Mouse (Mus musculus): ENCODE measurements around the gene Pik3r2.
"Not testable (repeated sequence)": the region's sequence is repeated elsewhere in the genome, so short reads cannot be mapped to it uniquely, and the experiment has no call there.

Pik3r2 gene

GRCm38 (mm10) chr8:70776496-70777444, at the start of gene Pik3r2:
Gene Pik3r2 (minus strand): TSS chr8:70776713.
- DNase-seq (ENCODE audit: low read depth, low spot score) = peak; percentile 96

GRCm38 (mm10) chr8:70825816-70826215, 49.3 kb upstream of the Pik3r2 start:
- no peak for DNase-seq (ENCODE audit: low read depth, low spot score)

- no peak for DNase-seq (ENCODE audit: low read depth, low spot score)
Observed at GRCm38 (mm10) chr8:70823802-70824201, 47.3 kb upstream of the Pik3r2 start.

- DNase-seq (ENCODE audit: low read depth, low spot score) = not testable (repeated sequence)
Observed at GRCm38 (mm10) chr8:70822594-70822993, 46.1 kb upstream of the Pik3r2 start.

GRCm38 (mm10) chr8:70821992-70822391, 45.5 kb upstream of the Pik3r2 start:
- DNase-seq (ENCODE audit: low read depth, low spot score) = peak; percentile 39

GRCm38 (mm10) chr8:70821399-70821962, 45.0 kb upstream of the Pik3r2 start:
- peak; percentile 87 for DNase-seq (ENCODE audit: low read depth, low spot score)

GRCm38 (mm10) chr8:70820101-70820935, 43.8 kb upstream of the Pik3r2 start:
- DNase-seq (ENCODE audit: low read depth, low spot score) = peak; percentile 100

- DNase-seq (ENCODE audit: low read depth, low spot score) = peak; percentile 67
Observed at GRCm38 (mm10) chr8:70816679-70817078, 40.2 kb upstream of the Pik3r2 start.

GRCm38 (mm10) chr8:70812885-70813284, 36.4 kb upstream of the Pik3r2 start:
- no peak for DNase-seq (ENCODE audit: low read depth, low spot score)

- no peak for DNase-seq (ENCODE audit: low read depth, low spot score)
Observed at GRCm38 (mm10) chr8:70812055-70812454, 35.5 kb upstream of the Pik3r2 start.

- peak; percentile 64 for DNase-seq (ENCODE audit: low read depth, low spot score)
Observed at GRCm38 (mm10) chr8:70810962-70811680, 34.6 kb upstream of the Pik3r2 start.

GRCm38 (mm10) chr8:70808955-70809701, 32.6 kb upstream of the Pik3r2 start:
- DNase-seq (ENCODE audit: low read depth, low spot score) = no peak

- no peak for DNase-seq (ENCODE audit: low read depth, low spot score)
Observed at GRCm38 (mm10) chr8:70808239-70808638, 31.7 kb upstream of the Pik3r2 start, which contains the start of gene Il12rb1. Gene Il12rb1 (plus strand): TSS chr8:70808449.

- no peak for DNase-seq (ENCODE audit: low read depth, low spot score)
Observed at GRCm38 (mm10) chr8:70807304-70807703, 30.8 kb upstream of the Pik3r2 start.

- DNase-seq (ENCODE audit: low read depth, low spot score) = no peak
Observed at GRCm38 (mm10) chr8:70806541-70806940, 30.0 kb upstream of the Pik3r2 start.

GRCm38 (mm10) chr8:70804481-70805206, 28.1 kb upstream of the Pik3r2 start, which contains the start of gene Mast3:
Gene Mast3 (minus strand): TSS chr8:70805054.
- peak; percentile 82 for DNase-seq (ENCODE audit: low read depth, low spot score)

- DNase-seq (ENCODE audit: low read depth, low spot score) = no peak
Observed at GRCm38 (mm10) chr8:70803761-70804480, 27.4 kb upstream of the Pik3r2 start.

GRCm38 (mm10) chr8:70802786-70803510, 26.4 kb upstream of the Pik3r2 start:
- DNase-seq (ENCODE audit: low read depth, low spot score) = peak; percentile 84

Measured in ES-CJ7 (cell line).